Mouse (Mus musculus) cerebellum, adult 2 months (tissue): ENCODE measurements at regions not wholly inside any gene's neighbourhood (a gene's known extent, or its start where the extent isn't known, plus 50 kb on each side); places are given as distances from the start of the nearest gene placed in this dataset.

Experiments
- CTCF ChIP-seq: fragments of 200-500 bp; IDR thresholded peaks from 2 replicates; pipeline ENCODE4 v1.5.1; 2011; ENCODE audit warnings: low read depth, mild to moderate bottlenecking, control low read depth, low read length, moderate library complexity, borderline replicate concordance; ENCODE audit not compliant: insufficient read depth
- POLR2A ChIP-seq: fragments of 200-500 bp; IDR thresholded peaks from 2 replicates; pipeline ENCODE4 v1.6.1; 2011; ENCODE audit warnings: low read length, control low read depth, borderline replicate concordance; ENCODE audit not compliant: insufficient read depth

GRCm38 (mm10) chr7:124990695-124991094 is 453.8 kb upstream of the Kdm8 start:
- no peak for TF ChIP-seq CTCF
- TF ChIP-seq POLR2A: no peak
